Mouse (Mus musculus) limb, embryonic 14.5 days (tissue): ENCODE measurements around the gene Katnbl1. TPM values are rescaled to one million over a fixed set of nuclear protein-coding genes. Genes with fewer than 3 reads are reported as not detected.

Experiments
- ATAC-seq: fragments of 200-750 bp; cut with Nextera tagmentation; 2 replicates; pipeline ENCODE4 v1.8.0; 2017; ENCODE audit warnings: low read depth, moderate number of reproducible peaks, moderate TSS enrichment; ENCODE audit not compliant: low FRiP score
- DNase-seq: peaks from one replicate; pipeline ENCODE4 v3.0.0-alpha.2; 2015; ENCODE audit warnings: low spot score
- H3K27ac ChIP-seq: fragments of 300-500 bp; sonication (generic); replicated peaks from 2 replicates; pipeline ENCODE4 v1.5.1; 2014; ENCODE audit warnings: low read depth, mild to moderate bottlenecking, low read length, moderate library complexity, mixed read lengths
- H3K27me3 ChIP-seq: fragments of 300-500 bp; sonication (generic); 2 replicates; pipeline ENCODE4 v1.6.1; 2014; ENCODE audit warnings: low read length, mixed read lengths; ENCODE audit not compliant: control insufficient read depth, insufficient read depth
- H3K36me3 ChIP-seq: fragments of 300-500 bp; sonication (generic); 2 replicates; pipeline ENCODE4 v1.6.1; 2014; ENCODE audit warnings: mild to moderate bottlenecking, low read length, moderate library complexity, mixed read lengths; ENCODE audit not compliant: control insufficient read depth, insufficient read depth
- H3K4me1 ChIP-seq: fragments of 300-500 bp; sonication (generic); 2 replicates; pipeline ENCODE4 v1.6.1; 2014; ENCODE audit warnings: antibody characterized with exemption, low read length, mixed read lengths; ENCODE audit not compliant: control insufficient read depth, insufficient read depth
- H3K4me2 ChIP-seq: fragments of 300-500 bp; sonication (generic); replicated peaks from 2 replicates; pipeline ENCODE4 v1.6.1; 2014; ENCODE audit warnings: low read depth, mild to moderate bottlenecking, low read length, moderate library complexity; ENCODE audit not compliant: severe bottlenecking
- H3K4me3 ChIP-seq: fragments of 300-500 bp; sonication (generic); replicated peaks from 2 replicates; pipeline ENCODE4 v1.5.1; 2014; ENCODE audit warnings: low read length
- H3K9ac ChIP-seq: fragments of 300-500 bp; sonication (generic); 2 replicates; pipeline ENCODE4 v1.6.1; 2014; ENCODE audit warnings: mild to moderate bottlenecking, low read depth, low read length, moderate library complexity; ENCODE audit not compliant: severe bottlenecking
- H3K9me3 ChIP-seq: fragments of 300-500 bp; sonication (generic); 2 replicates; pipeline ENCODE4 v1.6.1; 2016; ENCODE audit warnings: low read length; ENCODE audit not compliant: control insufficient read depth
- POLR2A ChIP-seq: fragments of 200-500 bp; IDR thresholded peaks from 2 replicates; pipeline ENCODE4 v1.8.0; 2012; ENCODE audit warnings: inconsistent platforms, mild to moderate bottlenecking, moderate library complexity, borderline replicate concordance; ENCODE audit not compliant: insufficient read depth, insufficient read length; ENCODE audit errors: extremely low read depth
- WGBS: fragments of 180-500 bp; shearing (Covaris S2); extraction: QIAGEN DNeasy Blood & Tissue Kit; methylation state at CpG from one replicate; pipeline ENCODE4 v1.1.7; 2014; 5-methylcytosine and 5-hydroxymethylcytosine counted together
- polyA plus RNA-seq, 2 experiments: library from polyadenylated mRNA; depleted of rRNA in 1 of 2; stranded (reverse) in 1 of 2; unstranded in 1 of 2; fragments of >200 nt; fragmentation: Nextera tagmentation in 1 of 2; extraction: Ambion mirVana in 1 of 2; gene quantifications; 2 replicates each; pipeline versions ENCODE4 v1.2.1 to v1.2.3; 2012 to 2014

Gene Katnbl1
- polyA plus RNA-seq, 2 experiments: 21.2 to 50.1 TPM

DNA sequence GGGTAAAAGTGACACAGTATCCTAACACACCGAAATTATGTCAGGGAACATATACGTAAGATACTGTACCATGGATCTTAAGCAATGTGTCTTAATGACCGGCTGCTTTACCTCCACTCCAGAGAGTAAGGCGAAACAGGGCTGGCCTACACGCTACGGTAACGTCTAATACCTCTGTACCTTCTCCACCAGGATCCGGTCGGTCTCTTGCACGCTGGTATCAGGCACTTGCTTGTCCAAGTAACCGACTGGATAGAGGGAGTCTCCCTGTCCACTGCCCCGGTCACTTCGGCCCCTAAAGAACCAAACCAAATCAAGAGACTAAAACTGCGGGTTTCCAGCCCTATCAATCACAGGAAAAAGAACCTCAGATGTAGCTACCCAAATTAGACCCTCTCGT lies 11.8 kb upstream of the Katnbl1 start:
- peak overlapping the region; percentile 76 for H3K4me3 ChIP-seq
- 23% methylated on average over 15 of the region's 15 CpGs for WGBS
- H3K4me1 ChIP-seq: peaks cover 7% of the 10 kb centered on the region
- peak overlapping the region; percentile 77 for H3K9ac ChIP-seq
- H3K4me2 ChIP-seq: peak overlapping the region; percentile 83
- ATAC-seq (peak; percentile 5; the same call in 1 of the 2 replicates), DNase-seq (no peak)
- no peak for TF ChIP-seq POLR2A
- no peaks in the 10 kb centered on the region for H3K27me3 ChIP-seq
- peak overlapping the region; percentile 77; the same call in 1 of the 2 replicates for H3K27ac ChIP-seq
- H3K36me3 ChIP-seq: peaks cover 23% of the 10 kb centered on the region
- no peaks in the 10 kb centered on the region for H3K9me3 ChIP-seq

DNA sequence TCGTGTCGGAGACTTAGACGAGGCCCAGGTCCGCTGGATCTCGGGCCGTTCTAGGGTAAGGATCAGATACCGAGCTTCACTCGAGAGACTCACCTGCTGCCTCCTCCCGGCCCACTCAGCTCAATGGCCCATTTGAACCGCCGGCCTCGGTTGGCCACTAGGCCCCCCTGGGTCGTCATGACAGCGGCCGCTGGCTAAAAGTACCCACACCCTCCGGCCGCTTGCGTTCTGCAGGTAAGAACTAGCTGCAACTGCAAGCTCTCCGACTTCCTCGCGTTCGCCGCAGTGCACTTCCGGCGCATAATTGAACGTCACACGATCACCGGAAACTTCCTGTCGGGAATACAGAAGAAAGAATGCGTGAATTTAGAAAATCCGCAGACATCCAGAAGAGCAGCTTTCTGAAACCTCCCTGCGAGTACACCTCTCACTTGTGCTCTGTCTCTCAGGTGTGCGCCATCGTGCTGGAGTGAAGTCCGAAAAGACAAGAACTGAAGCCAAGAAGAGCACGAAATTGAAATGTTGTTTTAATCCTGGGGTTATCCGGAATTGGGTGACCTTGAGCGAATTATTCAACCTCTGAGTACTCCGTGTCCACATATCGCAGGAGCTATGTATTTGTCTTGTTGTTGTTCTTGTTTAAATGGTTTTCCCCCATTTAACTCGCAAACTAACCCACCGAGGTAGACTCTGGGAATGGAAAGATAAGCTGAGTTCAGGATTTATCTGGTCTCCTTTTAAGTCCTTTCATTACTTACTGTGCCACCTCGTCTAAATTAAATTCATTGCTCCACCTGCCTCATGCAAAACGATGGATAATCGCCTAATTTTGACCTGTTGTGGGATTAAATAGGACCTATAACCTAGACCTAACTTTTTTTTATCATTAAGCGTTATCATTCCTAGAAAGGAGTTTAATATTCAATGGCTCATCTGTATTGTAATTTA lies 11.0 kb upstream of the Katnbl1 start, which contains the start of gene Emc4:
Gene Emc4 (minus strand): TSS at position 302 of the 948 bp plus-strand sequence.
- WGBS: 2% methylated on average over 46 of the region's 46 CpGs
- peaks cover 18% of the 10 kb centered on the region for H3K36me3 ChIP-seq

DNA sequence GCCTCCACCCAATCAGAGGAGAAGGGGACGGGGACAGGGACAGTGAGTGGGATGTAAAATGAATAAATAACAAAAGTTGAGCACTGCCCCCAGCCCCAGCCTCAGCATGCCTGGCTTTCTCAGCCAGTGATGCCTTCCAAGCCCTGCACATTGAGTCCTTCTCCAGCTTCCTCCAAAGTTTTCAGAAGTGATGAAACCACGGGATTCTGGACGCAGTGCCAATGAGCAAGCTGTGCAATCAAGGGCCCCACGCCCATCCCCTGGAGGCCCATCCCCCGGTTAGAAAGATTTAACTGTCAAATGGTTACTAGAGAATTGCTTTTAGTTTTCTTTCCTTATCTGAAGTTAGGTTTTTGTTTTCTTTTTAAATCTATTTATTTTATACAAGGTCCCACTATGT lies 9.1 kb upstream of the Katnbl1 start:
- 66% methylated on average over 5 of the region's 5 CpGs for WGBS
- DNase-seq (no peak), ATAC-seq (no peak)
- H3K9ac ChIP-seq: no peak overlapping the region
- no peaks in the 10 kb centered on the region for H3K9me3 ChIP-seq
- no peak overlapping the region for H3K27ac ChIP-seq
- H3K27me3 ChIP-seq: no peaks in the 10 kb centered on the region
- H3K4me2 ChIP-seq: no peak overlapping the region
- H3K4me1 ChIP-seq: peaks cover 7% of the 10 kb centered on the region
- H3K4me3 ChIP-seq: no peak overlapping the region
- peaks cover under 1% of the 10 kb centered on the region; the same call in 1 of the 2 replicates for H3K36me3 ChIP-seq
- no peak for TF ChIP-seq POLR2A

More for the DNA sequence above, 11.0 kb upstream of the Katnbl1 start, which contains the start of gene Emc4:
- TF ChIP-seq POLR2A: peak; percentile 68; the same call in 1 of the 2 replicates
- H3K9me3 ChIP-seq: no peaks in the 10 kb centered on the region
- peak within 1 kb of the TSS; percentile 83 for H3K4me2 ChIP-seq
- peak within 1 kb of the TSS; percentile 77 for H3K27ac ChIP-seq
- DNase-seq (peak; percentile 91), ATAC-seq (peak; percentile 89)
- H3K4me3 ChIP-seq: peak within 1 kb of the TSS; percentile 76
- no peaks in the 10 kb centered on the region for H3K27me3 ChIP-seq
- H3K4me1 ChIP-seq: peaks cover 7% of the 10 kb centered on the region
- H3K9ac ChIP-seq: peak within 1 kb of the TSS; percentile 77

DNA sequence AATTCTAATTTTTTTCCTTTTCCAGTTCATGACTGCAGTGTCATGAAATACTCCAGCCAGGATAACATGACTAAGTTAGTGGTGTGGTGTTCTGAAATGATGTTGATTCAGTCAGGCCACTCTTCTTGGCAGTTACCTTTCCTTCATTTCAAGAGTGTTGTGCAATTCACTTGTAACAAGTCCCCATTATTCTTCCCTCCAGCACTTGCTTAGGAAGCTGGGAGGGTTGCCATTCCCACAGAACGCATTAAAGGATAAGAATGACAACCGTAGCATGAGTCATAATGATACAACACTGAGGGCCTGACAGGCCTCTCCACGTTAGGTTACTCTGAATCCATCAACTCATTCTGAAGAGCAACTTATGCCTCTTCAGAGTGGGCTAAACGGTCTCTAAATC lies 5.9 kb upstream of the Katnbl1 start:
- Histone ChIP-seq H3K27me3 (no peaks in the 10 kb centered on the region), H3K4me1 (no peaks in the 10 kb centered on the region), H3K4me3 (no peak overlapping the region), H3K9me3 (no peaks in the 10 kb centered on the region), H3K36me3 (no peaks in the 10 kb centered on the region), H3K4me2 (no peak overlapping the region), H3K9ac (no peak overlapping the region), H3K27ac (no peak overlapping the region)
- DNase-seq (no peak), ATAC-seq (no peak)
- 70% methylated on average over 4 of the region's 4 CpGs for WGBS
- TF ChIP-seq POLR2A: no peak

DNA sequence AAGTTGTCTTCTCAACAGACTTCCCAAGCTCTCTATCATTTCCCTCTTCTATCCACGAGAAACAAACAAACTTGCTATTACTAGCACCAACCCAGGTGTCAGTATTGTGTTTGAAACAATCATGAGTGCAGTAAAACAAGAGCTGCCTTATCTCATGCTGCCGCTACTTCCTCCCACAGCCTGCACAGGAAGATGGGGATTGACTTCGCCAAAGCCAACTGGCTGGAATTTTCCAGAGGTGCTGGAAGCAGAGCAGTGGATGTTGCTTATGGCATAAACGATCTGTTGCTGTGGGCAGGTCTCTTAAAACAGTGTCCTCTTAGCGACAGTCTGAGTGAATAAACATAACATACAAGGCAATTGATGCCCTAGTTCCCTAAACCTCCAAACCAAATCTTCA lies 4.4 kb upstream of the Katnbl1 start:
- H3K9ac ChIP-seq: no peak overlapping the region
- H3K4me1 ChIP-seq: no peaks in the 10 kb centered on the region
- no peaks in the 10 kb centered on the region for H3K9me3 ChIP-seq
- TF ChIP-seq POLR2A: no peak
- ATAC-seq: no peak
- no peak overlapping the region for H3K4me2 ChIP-seq
- no peaks in the 10 kb centered on the region for H3K36me3 ChIP-seq
- 48% methylated on average over 5 of the region's 5 CpGs for WGBS
- H3K4me3 ChIP-seq: no peak overlapping the region
- no peak overlapping the region for H3K27ac ChIP-seq
- no peaks in the 10 kb centered on the region for H3K27me3 ChIP-seq
- DNase-seq: no peak
